Mouse (Mus musculus) kidney, adult 2 months (tissue): ENCODE data around the gene Gbp5.

ENCODE experiments used
- CTCF ChIP-seq: fragments of 200-500 bp; conservative IDR thresholded peaks from 2 replicates; pipeline ENCODE4 v1.5.1; 2011; ENCODE audit warnings: low read depth, mild to moderate bottlenecking, control low read depth, low read length, moderate library complexity, mixed read lengths; ENCODE audit not compliant: insufficient read depth, insufficient read length
- POLR2A ChIP-seq: fragments of 200-500 bp; IDR thresholded peaks from one replicate; pipeline ENCODE4 v1.6.1; 2011; ENCODE audit warnings: low read depth, low read length, control low read depth

- TF ChIP-seq POLR2A = no peak
- no peak for TF ChIP-seq CTCF
Measured at GRCm38 (mm10) chr3:142530087-142530953, 36.5 kb downstream of the Gbp5 start, which contains the start of gene Gbp7.
